Mouse (Mus musculus): ENCODE data around the gene Eid2. TPM values are rescaled to one million over a fixed set of nuclear protein-coding genes. Genes with fewer than 3 reads are reported as not detected.

Gene Eid2
- polyA plus RNA-seq (2014; fragmentation: Illumina TruSeq; extraction: RNeasy Lipid Tissue Mini Kit (QIAGEN cat#74804); ENCODE audit: low read depth, low replicate concordance), result 10.0 TPM

DNA sequence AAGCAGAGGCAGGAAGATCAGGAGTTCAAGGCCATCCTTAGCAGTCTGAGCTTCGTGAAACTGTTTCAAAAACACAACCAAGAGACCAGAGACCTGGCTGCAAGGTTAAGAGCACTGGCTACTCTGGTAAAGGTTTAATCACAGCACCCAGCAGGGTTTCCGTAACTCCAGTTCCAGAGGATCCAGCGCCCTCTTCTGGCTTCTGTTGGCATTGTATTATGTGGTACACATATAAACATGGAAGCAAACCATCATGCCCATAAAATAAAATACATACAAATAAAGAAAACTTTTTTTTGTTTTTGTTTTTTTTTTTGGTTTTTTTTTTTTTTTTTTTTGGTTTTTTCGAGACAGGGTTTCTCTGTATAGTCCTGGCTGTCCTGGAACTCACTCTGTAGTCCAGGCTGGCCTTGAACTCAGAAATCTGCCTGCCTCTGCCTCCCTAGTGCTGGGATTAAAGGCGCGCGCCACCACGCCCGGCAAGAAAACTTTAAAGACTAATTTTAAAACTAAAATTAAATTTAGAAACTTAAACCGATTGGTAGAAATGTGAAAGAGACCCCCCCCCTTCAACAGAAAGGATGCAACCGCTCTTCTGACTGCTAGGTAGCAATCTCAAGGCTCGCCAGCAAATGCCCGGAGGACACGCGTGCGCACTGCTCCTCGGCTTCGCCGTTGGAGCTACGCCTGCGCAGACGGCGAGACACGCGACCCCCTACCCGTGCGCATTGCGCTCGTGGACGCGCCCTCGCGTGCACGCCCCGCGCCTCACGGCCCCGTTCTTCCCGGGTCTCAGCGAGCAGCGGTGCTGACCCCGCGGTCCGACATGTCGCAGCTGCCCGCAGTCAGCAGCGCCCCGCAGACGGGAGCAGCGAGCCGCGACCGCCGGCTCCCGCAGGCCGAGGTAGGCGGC, at the start of gene Eid2:
Gene Eid2 (plus strand): TSS at position 753 of the 913 bp plus-strand sequence.

DNA sequence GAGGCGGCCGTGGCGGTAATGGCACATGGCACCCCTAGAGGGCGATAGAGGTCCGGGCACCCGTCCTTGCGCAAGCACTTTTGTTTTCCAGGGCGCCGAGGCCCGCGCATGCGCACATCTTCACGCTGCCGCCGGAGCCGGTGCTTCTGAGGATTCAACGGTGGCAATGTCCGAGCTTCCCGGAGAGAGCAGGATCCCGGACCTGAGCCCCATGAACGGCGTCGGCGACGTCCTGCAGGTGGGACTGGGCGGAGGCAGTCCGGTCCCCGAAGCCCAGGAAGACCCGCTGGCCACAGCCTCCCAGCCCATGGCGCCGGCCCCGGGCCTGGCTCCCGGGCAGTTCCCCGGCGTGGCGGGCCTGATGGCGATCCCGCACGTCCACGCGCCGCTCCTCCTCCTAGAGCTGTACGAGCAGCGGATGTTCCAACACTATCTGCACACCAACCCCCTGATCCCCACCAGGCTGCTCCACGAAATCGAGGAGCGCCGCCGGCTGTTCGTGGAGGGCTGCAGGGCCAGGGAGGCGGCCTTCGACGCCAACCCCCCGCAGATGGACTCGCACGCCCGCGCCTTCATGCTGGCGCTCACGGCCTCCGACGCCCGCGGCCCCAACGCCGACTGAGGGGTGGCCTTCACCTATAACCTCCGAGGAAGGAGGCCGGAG, 10.1 kb downstream of the Eid2 start, which contains the start of gene Eid2b:
Gene Eid2b (plus strand): TSS at position 125 of the 664 bp plus-strand sequence.

DNA sequence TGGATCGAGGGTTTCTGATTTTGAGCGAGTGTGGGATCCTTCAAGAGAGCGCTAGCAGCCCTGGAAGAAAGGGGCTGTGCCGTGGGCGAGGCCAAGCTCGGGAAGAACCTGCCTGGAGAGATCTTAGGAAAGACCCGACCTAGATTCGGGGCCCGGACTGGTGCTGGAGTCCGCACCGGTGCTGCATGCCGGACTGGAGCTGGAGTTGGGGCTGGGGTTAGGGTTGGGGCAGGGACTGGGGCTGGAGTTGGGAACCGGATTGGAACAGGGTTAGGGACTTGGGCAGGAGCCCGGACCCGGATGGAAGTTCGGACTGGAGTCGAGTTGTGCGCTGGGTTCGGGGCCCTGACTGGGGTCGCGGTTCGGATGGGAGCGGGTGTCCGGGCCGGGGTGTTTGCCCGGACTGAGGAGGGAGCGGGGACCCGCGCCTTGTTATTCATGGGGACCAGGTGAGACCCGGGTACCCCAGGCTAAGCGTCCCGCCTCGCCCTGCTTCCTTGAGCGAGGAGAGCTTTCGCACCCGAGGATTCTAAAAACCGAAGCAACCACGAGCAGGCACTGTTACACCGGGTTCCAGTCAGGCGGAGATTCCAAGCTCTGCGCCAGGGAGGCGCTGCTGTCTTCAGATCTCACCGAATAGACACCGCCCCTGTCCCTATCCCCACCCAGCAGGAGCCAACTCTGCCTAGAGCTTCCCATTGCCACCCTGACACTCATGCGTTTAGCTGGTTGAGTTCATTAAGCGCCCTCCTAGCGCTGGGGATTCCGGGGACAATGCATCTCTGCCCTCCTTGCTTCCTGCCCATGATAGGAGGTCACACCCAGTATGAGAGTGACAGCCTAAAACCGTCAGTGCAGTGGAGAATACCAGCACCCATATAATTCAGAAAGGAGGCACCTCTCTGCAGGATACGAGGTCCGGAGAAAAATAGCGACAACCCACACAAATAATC, 23.2 kb downstream of the Eid2 start, which contains the start of gene Selenov:
Gene Selenov (minus strand): TSS at position 549 of the 953 bp plus-strand sequence.

DNA sequence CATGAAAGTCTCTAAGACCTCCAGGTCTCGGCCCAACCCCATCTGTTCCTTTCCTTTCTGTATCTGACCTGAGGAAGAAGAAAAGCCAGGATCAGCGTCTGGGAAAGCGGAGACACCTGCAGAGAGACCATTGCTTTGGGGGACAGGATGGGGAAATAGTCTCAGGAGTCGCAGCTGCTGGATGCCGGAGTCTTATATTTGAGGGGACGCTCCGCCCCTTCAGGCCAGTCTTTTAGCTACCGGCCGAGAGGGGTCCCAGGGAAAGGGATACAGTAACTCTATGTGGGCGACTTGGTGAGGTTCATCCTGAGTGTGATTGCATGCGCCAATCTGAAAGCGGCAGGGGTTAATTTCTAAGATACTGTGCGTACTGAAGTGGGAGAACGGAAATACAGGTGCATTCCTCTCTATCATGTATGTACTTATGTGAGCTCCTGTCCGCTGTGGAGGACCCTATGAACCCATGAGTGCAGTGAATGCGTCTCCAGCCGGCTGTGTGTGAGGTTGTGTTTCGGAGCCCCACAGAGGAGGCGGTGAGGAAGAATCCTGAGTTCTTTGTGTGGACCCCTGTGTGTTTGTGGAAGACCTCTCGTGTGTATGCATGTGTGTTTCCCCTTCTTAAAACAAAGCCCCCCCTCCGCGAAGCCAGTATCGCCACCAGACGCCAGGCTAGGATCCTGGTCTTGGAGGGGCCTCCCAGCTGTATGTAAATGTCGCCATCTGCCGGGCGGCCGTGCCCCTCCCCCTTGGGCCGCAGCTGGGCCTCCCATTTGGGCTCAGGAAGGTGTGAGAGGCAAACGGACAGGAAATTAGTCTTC, 34.1 kb downstream of the Eid2 start, which contains the start of gene Dll3:
Gene Dll3 (minus strand): TSS at position 623 of the 818 bp plus-strand sequence.

DNA sequence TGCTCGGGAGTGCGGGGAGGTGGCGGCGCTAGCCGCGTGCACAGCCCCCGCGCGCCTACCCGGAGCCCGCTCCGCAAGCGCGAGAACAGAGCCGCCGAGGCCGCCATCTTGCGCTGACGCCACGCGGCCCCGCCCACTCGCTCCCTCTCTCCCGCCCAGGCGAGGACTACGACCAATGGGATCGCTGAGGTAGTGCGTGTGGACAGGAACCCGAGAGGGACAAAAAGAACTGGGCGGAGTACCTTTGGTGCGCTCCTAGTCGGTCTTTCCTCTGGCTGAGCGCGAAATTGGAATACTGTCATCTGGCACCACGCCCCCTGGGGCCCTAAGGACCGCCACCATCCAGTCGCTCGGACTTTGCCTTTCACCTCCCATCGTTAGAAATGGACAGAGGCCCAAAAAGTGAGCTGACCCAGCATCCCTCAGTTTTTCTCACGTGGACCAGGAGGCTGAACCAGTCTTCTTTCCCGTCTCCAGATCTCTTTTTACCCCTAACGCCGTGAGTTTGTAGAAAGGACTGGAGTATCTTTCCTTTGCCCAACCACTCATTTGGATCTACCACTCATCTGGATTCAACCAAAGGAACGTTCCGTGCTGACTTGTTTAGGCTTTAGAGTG, 44.4 kb downstream of the Eid2 start, which contains the start of gene Timm50:
Gene Timm50 (minus strand): TSS at position 147 of the 618 bp plus-strand sequence.

Other genes starting within 250 kb of the Eid2 start
- 22.1 TPM for gene Psmc4, start 217.8 kb upstream of the Eid2 start, polyA plus RNA-seq (2014; fragmentation: Illumina TruSeq; extraction: RNeasy Lipid Tissue Mini Kit (QIAGEN cat#74804); ENCODE audit: low read depth, low replicate concordance)
- not detected for gene Fcgbp, start 196.6 kb upstream of the Eid2 start, polyA plus RNA-seq (2014; fragmentation: Illumina TruSeq; extraction: RNeasy Lipid Tissue Mini Kit (QIAGEN cat#74804); ENCODE audit: low read depth, low replicate concordance)
- not detected for gene 9530053A07Rik, start 138.4 kb upstream of the Eid2 start, polyA plus RNA-seq (2014; fragmentation: Illumina TruSeq; extraction: RNeasy Lipid Tissue Mini Kit (QIAGEN cat#74804); ENCODE audit: low read depth, low replicate concordance)
- gene Fbl, start 98.2 kb upstream of the Eid2 start, polyA plus RNA-seq (2014; fragmentation: Illumina TruSeq; extraction: RNeasy Lipid Tissue Mini Kit (QIAGEN cat#74804); ENCODE audit: low read depth, low replicate concordance), result 9.1 TPM
- gene Dyrk1b, start 88.4 kb upstream of the Eid2 start, polyA plus RNA-seq (2014; fragmentation: Illumina TruSeq; extraction: RNeasy Lipid Tissue Mini Kit (QIAGEN cat#74804); ENCODE audit: low read depth, low replicate concordance), result 15.4 TPM
- 3.7 TPM for gene Eid2b, start 9.9 kb downstream of the Eid2 start, polyA plus RNA-seq (2014; fragmentation: Illumina TruSeq; extraction: RNeasy Lipid Tissue Mini Kit (QIAGEN cat#74804); ENCODE audit: low read depth, low replicate concordance)
- gene Selenov, start 23.3 kb downstream of the Eid2 start, polyA plus RNA-seq (2014; fragmentation: Illumina TruSeq; extraction: RNeasy Lipid Tissue Mini Kit (QIAGEN cat#74804); ENCODE audit: low read depth, low replicate concordance), result 80.2 TPM
- gene Dll3, start 34.4 kb downstream of the Eid2 start, polyA plus RNA-seq (2014; fragmentation: Illumina TruSeq; extraction: RNeasy Lipid Tissue Mini Kit (QIAGEN cat#74804); ENCODE audit: low read depth, low replicate concordance), result 22.7 TPM
- 3.6 TPM for gene Timm50, start 44.2 kb downstream of the Eid2 start, polyA plus RNA-seq (2014; fragmentation: Illumina TruSeq; extraction: RNeasy Lipid Tissue Mini Kit (QIAGEN cat#74804); ENCODE audit: low read depth, low replicate concordance)
- 65.4 TPM for gene Supt5, start 70.9 kb downstream of the Eid2 start, polyA plus RNA-seq (2014; fragmentation: Illumina TruSeq; extraction: RNeasy Lipid Tissue Mini Kit (QIAGEN cat#74804); ENCODE audit: low read depth, low replicate concordance)
- 59.3 TPM for gene Rps16, start 82.8 kb downstream of the Eid2 start, polyA plus RNA-seq (2014; fragmentation: Illumina TruSeq; extraction: RNeasy Lipid Tissue Mini Kit (QIAGEN cat#74804); ENCODE audit: low read depth, low replicate concordance)
- gene Plekhg2, start 104.7 kb downstream of the Eid2 start, polyA plus RNA-seq (2014; fragmentation: Illumina TruSeq; extraction: RNeasy Lipid Tissue Mini Kit (QIAGEN cat#74804); ENCODE audit: low read depth, low replicate concordance), result 3.4 TPM
- 2.6 TPM for gene Zfp36, start 112.4 kb downstream of the Eid2 start, polyA plus RNA-seq (2014; fragmentation: Illumina TruSeq; extraction: RNeasy Lipid Tissue Mini Kit (QIAGEN cat#74804); ENCODE audit: low read depth, low replicate concordance)
- 3.9 TPM for gene Med29, start 124.8 kb downstream of the Eid2 start, polyA plus RNA-seq (2014; fragmentation: Illumina TruSeq; extraction: RNeasy Lipid Tissue Mini Kit (QIAGEN cat#74804); ENCODE audit: low read depth, low replicate concordance)
- gene Paf1, start 125.1 kb downstream of the Eid2 start, polyA plus RNA-seq (2014; fragmentation: Illumina TruSeq; extraction: RNeasy Lipid Tissue Mini Kit (QIAGEN cat#74804); ENCODE audit: low read depth, low replicate concordance), result 70.3 TPM
- gene Gmfg, start 169.6 kb downstream of the Eid2 start, polyA plus RNA-seq (2014; fragmentation: Illumina TruSeq; extraction: RNeasy Lipid Tissue Mini Kit (QIAGEN cat#74804); ENCODE audit: low read depth, low replicate concordance), result 5.2 TPM
- gene Lrfn1, start 184.1 kb downstream of the Eid2 start, polyA plus RNA-seq (2014; fragmentation: Illumina TruSeq; extraction: RNeasy Lipid Tissue Mini Kit (QIAGEN cat#74804); ENCODE audit: low read depth, low replicate concordance), result not detected
- gene Ifnl2, start 242.6 kb downstream of the Eid2 start, polyA plus RNA-seq (2014; fragmentation: Illumina TruSeq; extraction: RNeasy Lipid Tissue Mini Kit (QIAGEN cat#74804); ENCODE audit: low read depth, low replicate concordance), result not detected

Data from testis, adult 10 weeks (tissue).